Mouse (Mus musculus) MEL (cell line): Measurements from ENCODE around the gene Tm2d3. TPM values are rescaled to one million over a fixed set of nuclear protein-coding genes. Genes with fewer than 3 reads are reported as not detected.

Experiments used
- DNase-seq: peaks from one replicate; pipeline ENCODE4 v3.0.0; 2011; ENCODE audit warnings: low read depth, low spot score
- H3K27ac ChIP-seq: 2 replicates; pipeline ENCODE4 v1.5.1; 2012; ENCODE audit warnings: low read depth, mild to moderate bottlenecking, control low read depth, low read length, moderate library complexity; ENCODE audit not compliant: control insufficient read depth
- H3K27me3 ChIP-seq, 2 experiments: fragments of 150-350 bp in 1 of 2; sonication (generic) in 1 of 2; 2 replicates each; pipeline ENCODE4 v1.6.1; 2012; ENCODE audit warnings: low read length in 2 of 2, mild to moderate bottlenecking in 2 of 2, improper control_type of control experiment in 1 of 2, moderate library complexity in 1 of 2; ENCODE audit not compliant: insufficient read depth in 2 of 2, control insufficient read depth in 1 of 2
- H3K36me3 ChIP-seq, 2 experiments: 2 replicates each; pipeline ENCODE4 v1.6.1; 2012 to 2014; ENCODE audit warnings: low read length in 2 of 2, improper control_type of control experiment in 1 of 2, inconsistent platforms in 1 of 2, mild to moderate bottlenecking in 1 of 2; ENCODE audit not compliant: insufficient read depth in 2 of 2, control insufficient read depth in 1 of 2
- H3K4me1 ChIP-seq, 2 experiments: fragments of 150-350 bp in 1 of 2; sonication (generic) in 1 of 2; 2 replicates each; pipeline ENCODE4 v1.6.1; 2012; ENCODE audit warnings: low read length in 2 of 2, improper control_type of control experiment in 1 of 2, mild to moderate bottlenecking in 1 of 2; ENCODE audit not compliant: insufficient read depth in 2 of 2, control insufficient read depth in 1 of 2
- H3K4me3 ChIP-seq, 2 experiments: fragments of 150-350 bp in 1 of 2; sonication (generic) in 1 of 2; 2 replicates each; pipeline ENCODE4 v1.5.1; 2012; ENCODE audit warnings: low read depth in 2 of 2, low read length in 2 of 2, mild to moderate bottlenecking in 2 of 2, moderate library complexity in 2 of 2, control low read depth in 1 of 2, improper control_type of control experiment in 1 of 2; ENCODE audit not compliant: control insufficient read depth in 1 of 2, insufficient read depth in 1 of 2
- H3K79me2 ChIP-seq: 2 replicates; pipeline ENCODE4 v1.6.1; 2012; ENCODE audit warnings: mild to moderate bottlenecking, low read length, moderate library complexity; ENCODE audit not compliant: control insufficient read depth, poor library complexity, insufficient read depth
- H3K9ac ChIP-seq: 2 replicates; pipeline ENCODE4 v1.6.1; 2012; ENCODE audit warnings: low read depth, mild to moderate bottlenecking, control low read depth, low read length, moderate library complexity; ENCODE audit not compliant: control insufficient read depth, poor library complexity, severe bottlenecking
- H3K9me3 ChIP-seq: fragments of 150-350 bp; sonication (generic); replicated peaks from 2 replicates; pipeline ENCODE4 v1.6.1; 2012; ENCODE audit warnings: mild to moderate bottlenecking, low read length, improper control_type of control experiment, moderate library complexity; ENCODE audit not compliant: insufficient read depth
- BHLHE40 ChIP-seq: IDR thresholded peaks from 2 replicates; pipeline ENCODE4 v1.6.1; 2012; ENCODE audit warnings: low read depth, mild to moderate bottlenecking, inconsistent platforms, low read length, improper control_type of control experiment, borderline replicate concordance
- CHD1 ChIP-seq: IDR thresholded peaks from 2 replicates; pipeline ENCODE4 v1.6.1; 2012; ENCODE audit warnings: low read depth, mild to moderate bottlenecking, inconsistent platforms, low read length, improper control_type of control experiment
- CHD2 ChIP-seq: IDR thresholded peaks from 2 replicates; pipeline ENCODE4 v1.6.1; 2011; ENCODE audit warnings: low read length, improper control_type of control experiment
- CTCF ChIP-seq, 3 experiments: IDR thresholded peaks in 2 of 3; conservative IDR thresholded peaks in 1 of 3; 2 replicates each; pipeline ENCODE4 v1.5.1; 2011 to 2012; ENCODE audit warnings: low read length in 3 of 3, low read depth in 2 of 3, mild to moderate bottlenecking in 2 of 3, improper control_type of control experiment in 1 of 3, inconsistent platforms in 1 of 3, mixed read lengths in 1 of 3, moderate library complexity in 1 of 3; ENCODE audit not compliant: control insufficient read depth in 1 of 3, insufficient read depth in 1 of 3, poor library complexity in 1 of 3, severe bottlenecking in 1 of 3
- ELF1 ChIP-seq: IDR thresholded peaks from 2 replicates; pipeline ENCODE4 v1.6.1; 2014; ENCODE audit warnings: low read depth, mild to moderate bottlenecking, inconsistent platforms, low read length, improper control_type of control experiment, moderate library complexity
- GABPA ChIP-seq: IDR thresholded peaks from 2 replicates; pipeline ENCODE4 v1.6.1; 2012; ENCODE audit warnings: low read depth, mild to moderate bottlenecking, inconsistent platforms, low read length, improper control_type of control experiment, moderate library complexity
- HCFC1 ChIP-seq: IDR thresholded peaks from 2 replicates; pipeline ENCODE4 v1.6.1; 2012; ENCODE audit warnings: low read depth, mild to moderate bottlenecking, inconsistent platforms, low read length, improper control_type of control experiment, moderate library complexity
- KAT2A ChIP-seq: conservative IDR thresholded peaks from 2 replicates; pipeline ENCODE4 v1.6.1; 2012; ENCODE audit warnings: low read depth, low read length, improper control_type of control experiment, inconsistent platforms
- MAZ ChIP-seq: IDR thresholded peaks from 2 replicates; pipeline ENCODE4 v1.6.1; 2012; ENCODE audit warnings: low read depth, mild to moderate bottlenecking, inconsistent platforms, low read length, improper control_type of control experiment
- MEF2A ChIP-seq: IDR thresholded peaks from 2 replicates; pipeline ENCODE4 v1.6.1; 2014; ENCODE audit warnings: low read depth, mild to moderate bottlenecking, inconsistent platforms, low read length, improper control_type of control experiment; ENCODE audit not compliant: poor library complexity, insufficient replicate concordance, severe bottlenecking; ENCODE audit errors: extremely low read depth
- MYB ChIP-seq: IDR thresholded peaks from 2 replicates; pipeline ENCODE4 v1.6.1; 2011; ENCODE audit warnings: mild to moderate bottlenecking, low read depth, low read length, improper control_type of control experiment
- MYC ChIP-seq: IDR thresholded peaks from 2 replicates; pipeline ENCODE4 v1.6.1; 2011; ENCODE audit warnings: low read depth, mild to moderate bottlenecking, low read length, improper control_type of control experiment, moderate library complexity
- NRF1 ChIP-seq: IDR thresholded peaks from 2 replicates; pipeline ENCODE4 v1.6.1; 2014; ENCODE audit warnings: low read depth, mild to moderate bottlenecking, inconsistent platforms, low read length, improper control_type of control experiment, moderate library complexity; ENCODE audit not compliant: poor library complexity, insufficient read depth, severe bottlenecking
- POLR2A ChIP-seq, 2 experiments: IDR thresholded peaks; 2 replicates each; pipeline ENCODE4 v1.6.1; 2011 to 2012; ENCODE audit warnings: low read length in 2 of 2, mild to moderate bottlenecking in 2 of 2, control low read depth in 1 of 2, improper control_type of control experiment in 1 of 2, low read depth in 1 of 2, moderate library complexity in 1 of 2; ENCODE audit not compliant: control insufficient read depth in 1 of 2, insufficient read depth in 1 of 2, poor library complexity in 1 of 2
- POLR2AphosphoS2 ChIP-seq: IDR thresholded peaks from 2 replicates; pipeline ENCODE4 v1.6.1; 2011; ENCODE audit warnings: low read length, improper control_type of control experiment
- POLR2AphosphoS5 ChIP-seq: IDR thresholded peaks from 2 replicates; pipeline ENCODE4 v1.6.1; 2012; ENCODE audit warnings: low read depth, borderline replicate concordance, mild to moderate bottlenecking, inconsistent platforms, low read length, moderate library complexity, mixed read lengths
- RCOR1 ChIP-seq: IDR thresholded peaks from 2 replicates; pipeline ENCODE4 v1.6.1; 2012; ENCODE audit warnings: low read depth, mild to moderate bottlenecking, inconsistent platforms, low read length, improper control_type of control experiment
- SIN3A ChIP-seq: IDR thresholded peaks from 2 replicates; pipeline ENCODE4 v1.6.1; 2012; ENCODE audit warnings: low read length, improper control_type of control experiment, inconsistent platforms
- SMC3 ChIP-seq: IDR thresholded peaks from 2 replicates; pipeline ENCODE4 v1.6.1; 2011; ENCODE audit warnings: low read depth, low read length, improper control_type of control experiment
- TAL1 ChIP-seq: IDR thresholded peaks from 2 replicates; pipeline ENCODE4 v1.6.1; 2012; ENCODE audit warnings: mild to moderate bottlenecking, inconsistent platforms, low read length, moderate library complexity, mixed read lengths
- TBP ChIP-seq: IDR thresholded peaks from 2 replicates; pipeline ENCODE4 v1.8.0; 2011; ENCODE audit warnings: low read depth, low read length, improper control_type of control experiment
- TCF12 ChIP-seq: IDR thresholded peaks from 2 replicates; pipeline ENCODE4 v1.6.1; 2014; ENCODE audit warnings: low read depth, mild to moderate bottlenecking, inconsistent platforms, low read length, improper control_type of control experiment, moderate library complexity
- USF1 ChIP-seq: IDR thresholded peaks from 2 replicates; pipeline ENCODE4 v1.6.1; 2014; ENCODE audit warnings: low read depth, mild to moderate bottlenecking, inconsistent platforms, low read length, improper control_type of control experiment, moderate library complexity
- ZKSCAN1 ChIP-seq: IDR thresholded peaks from 2 replicates; pipeline ENCODE4 v1.6.1; 2012; ENCODE audit warnings: low read depth, mild to moderate bottlenecking, inconsistent platforms, low read length, improper control_type of control experiment, moderate library complexity
- ZMIZ1 ChIP-seq: IDR thresholded peaks from 2 replicates; pipeline ENCODE4 v1.6.1; 2012; ENCODE audit warnings: low read depth, mild to moderate bottlenecking, inconsistent platforms, low read length, improper control_type of control experiment, moderate library complexity
- ZNF384 ChIP-seq: IDR thresholded peaks from 2 replicates; pipeline ENCODE4 v1.6.1; 2012; ENCODE audit warnings: low read depth, mild to moderate bottlenecking, inconsistent platforms, low read length, improper control_type of control experiment
- polyA plus RNA-seq, 2 experiments: library from polyadenylated mRNA; stranded (reverse) in 1 of 2; unstranded in 1 of 2; fragments of >175 nt in 1 of 2; fragments of >200 nt in 1 of 2; gene quantifications; 2 replicates each; pipeline versions ENCODE4 v1.2.1 to v1.2.4; 2012; ENCODE audit warnings: low replicate concordance in 2 of 2, low read depth in 1 of 2; ENCODE audit not compliant: insufficient read length in 2 of 2, insufficient read depth in 1 of 2, missing spikeins in 1 of 2
- total RNA-seq: library from RNA; depleted of rRNA; stranded (reverse); fragments of 300-350 nt; gene quantifications from 2 replicates; pipeline ENCODE4 v1.2.3, GENCODE M21; 2012

Gene Tm2d3
- total and polyA plus RNA-seq, 3 experiments = 50.3 to 52.0 TPM; not detected in 1

GRCm38 (mm10) chr7:65645996-65646395 lies 45.0 kb upstream of the Tm2d3 start:
- no peak for TF ChIP-seq POLR2AphosphoS2
- TF ChIP-seq POLR2A (IDR thresholded peaks at IDR 0.05; ENCODE audit: control insufficient read depth in 1 of 2, insufficient read depth in 1 of 2, low read depth in 1 of 2, low read length in 2 of 2, poor library complexity in 1 of 2) = no peak
- no peak for TF ChIP-seq CHD1
- no peak for TF ChIP-seq MYC
- TF ChIP-seq CTCF (IDR thresholded peaks at IDR 0.05 in 2 of 3, conservative IDR thresholded peaks at IDR 0.05 in 1 of 3; ENCODE audit: control insufficient read depth in 1 of 3, insufficient read depth in 1 of 3, low read depth in 2 of 3, low read length in 3 of 3, poor library complexity in 1 of 3, severe bottlenecking in 1 of 3) = no peak
- TF ChIP-seq HCFC1 = no peak
- no peak for TF ChIP-seq MEF2A
- TF ChIP-seq ELF1 = no peak
- TF ChIP-seq RCOR1 = no peak
- no peak for TF ChIP-seq SMC3
- TF ChIP-seq MYB = no peak
- TF ChIP-seq ZMIZ1 = no peak
- no peak for TF ChIP-seq TCF12
- no peak for TF ChIP-seq ZNF384
- no peak for TF ChIP-seq TAL1
- no peak for TF ChIP-seq BHLHE40
- TF ChIP-seq SIN3A = no peak
- TF ChIP-seq NRF1 = no peak
- TF ChIP-seq POLR2AphosphoS5 = no peak
- no peak overlapping the region for H3K4me3 ChIP-seq
- DNase-seq = no peak

GRCm38 (mm10) chr7:65650662-65651061 lies 40.3 kb upstream of the Tm2d3 start:
- Histone ChIP-seq H3K27ac (no peak overlapping the region), H3K36me3 (peaks cover 3% of the 10 kb centered on the region in 2 experiments), H3K4me3 (no peak overlapping the region), H3K27me3 (no peaks in the 10 kb centered on the region), H3K79me2 (0 out of 2 replicates have a peak, but pooled peaks cover 2% of the 10 kb centered on the region), H3K9ac (no peak overlapping the region), H3K4me1 (peaks cover 0 to 5% of the 10 kb centered on the region in 2 experiments; a peak in 2 of 4 replicates), H3K9me3 (no peaks in the 10 kb centered on the region)
- TF ChIP-seq MAZ = no peak
- no peak for TF ChIP-seq GABPA
- no peak for TF ChIP-seq ZKSCAN1
- TF ChIP-seq POLR2AphosphoS5 = no peak
- TF ChIP-seq TBP = no peak
- TF ChIP-seq MYB = no peak
- no peak for TF ChIP-seq ELF1
- TF ChIP-seq USF1 = no peak
- no peak for TF ChIP-seq CHD2
- TF ChIP-seq KAT2A = no peak
- no peak for TF ChIP-seq TCF12
- no peak for DNase-seq

More at GRCm38 (mm10) chr7:65645996-65646395, 45.0 kb upstream of the Tm2d3 start:
- Histone ChIP-seq H3K36me3 (peaks cover 2 to 19% of the 10 kb centered on the region in 2 experiments; a peak in 2 of 4 replicates), H3K4me1 (peaks cover 8 to 27% of the 10 kb centered on the region in 2 experiments), H3K27me3 (no peaks in the 10 kb centered on the region), H3K27ac (no peak overlapping the region), H3K9me3 (no peaks in the 10 kb centered on the region), H3K9ac (0 out of 2 replicates have a peak overlapping the region, but pooled peaks have one; percentile 89), H3K79me2 (peaks cover 5% of the 10 kb centered on the region)
